Mouse (Mus musculus) kidney, postnatal 0 days (tissue): ENCODE results near the gene Klc4. TPM values are rescaled to one million over a fixed set of nuclear protein-coding genes. Genes with fewer than 3 reads are reported as not detected.
A peak's percentile ranks its signal among the peaks of the same experiment; 100 is the strongest.

Source experiments
- ATAC-seq: fragments of 200-750 bp; cut with Nextera tagmentation; replicated peaks from 2 replicates; pipeline ENCODE4 v1.8.0; 2017; ENCODE audit warnings: low read depth, moderate number of reproducible peaks, moderate TSS enrichment, moderate library complexity; ENCODE audit not compliant: low FRiP score
- DNase-seq: peaks from one replicate; pipeline ENCODE4 v3.0.0-alpha.2; 2016; ENCODE audit warnings: low spot score
- H3K27ac ChIP-seq: fragments of 300-500 bp; sonication (generic); 2 replicates; pipeline ENCODE4 v1.5.1; 2014; ENCODE audit warnings: mild to moderate bottlenecking
- H3K27me3 ChIP-seq: fragments of 300-500 bp; sonication (generic); 2 replicates; pipeline ENCODE4 v1.6.1; 2014; ENCODE audit warnings: low read length, mixed read lengths; ENCODE audit not compliant: insufficient read depth
- H3K36me3 ChIP-seq: fragments of 300-500 bp; sonication (generic); 2 replicates; pipeline ENCODE4 v1.6.1; 2014; ENCODE audit warnings: low read length, mixed read lengths; ENCODE audit not compliant: insufficient read depth
- H3K4me1 ChIP-seq: fragments of 300-500 bp; sonication (generic); replicated peaks from 2 replicates; pipeline ENCODE4 v1.6.1; 2014; ENCODE audit warnings: antibody characterized with exemption, low read length, mixed read lengths; ENCODE audit not compliant: insufficient read depth
- H3K4me2 ChIP-seq: fragments of 300-500 bp; sonication (generic); 2 replicates; pipeline ENCODE4 v1.6.1; 2014; ENCODE audit warnings: mild to moderate bottlenecking, low read length, moderate library complexity, mixed read lengths
- H3K4me3 ChIP-seq: fragments of 300-500 bp; sonication (generic); replicated peaks from 2 replicates; pipeline ENCODE4 v1.5.1; 2014; ENCODE audit warnings: low read depth, low read length
- H3K9ac ChIP-seq: fragments of 300-500 bp; sonication (generic); 2 replicates; pipeline ENCODE4 v1.6.1; 2014; ENCODE audit warnings: low read depth, low read length
- H3K9me3 ChIP-seq: fragments of 300-500 bp; sonication (generic); replicated peaks from 2 replicates; pipeline ENCODE4 v1.6.1; 2016; ENCODE audit warnings: low read length, inconsistent platforms, mixed read lengths
- CTCF ChIP-seq: IDR thresholded peaks from 2 replicates; pipeline ENCODE4 v1.5.1; 2016; ENCODE audit warnings: antibody characterized with exemption, low read depth, mild to moderate bottlenecking, moderate library complexity
- WGBS: fragments of 180-500 bp; shearing (Covaris S2); extraction: QIAGEN DNeasy Blood & Tissue Kit; methylation state at CpG from one replicate; pipeline ENCODE4 v1.1.7; 2014; 5-methylcytosine and 5-hydroxymethylcytosine counted together
- polyA plus RNA-seq: library from polyadenylated mRNA; unstranded; fragments of >200 nt; fragmentation: Nextera tagmentation; extraction: Ambion mirVana; gene quantifications from 2 replicates; pipeline ENCODE4 v1.2.1, GENCODE M21; 2015

The Klc4 gene
- polyA plus RNA-seq, 1 experiment from 2014 or later, result 47.6 TPM

GRCm38 (mm10) chr17:46648436-46648835 is 2.6 kb upstream of the Klc4 start:
- DNase-seq, result no peak
- no peaks in the 10 kb centered on the region for H3K27me3 ChIP-seq
- H3K36me3 ChIP-seq, result peaks cover 16% of the 10 kb centered on the region
- no peak for ATAC-seq
- no peak overlapping the region for H3K9ac ChIP-seq
- WGBS, result 85% methylated on average over 9 of the region's 9 CpGs
- peaks cover 27% of the 10 kb centered on the region; the same call in 1 of the 2 replicates for H3K4me1 ChIP-seq
- H3K4me2 ChIP-seq, result no peak overlapping the region
- H3K27ac ChIP-seq, result no peak overlapping the region
- TF ChIP-seq CTCF, result no peak
- no peak overlapping the region for H3K4me3 ChIP-seq
- no peaks in the 10 kb centered on the region for H3K9me3 ChIP-seq

- 90% methylated on average over 7 of the region's 7 CpGs for WGBS
- Histone ChIP-seq H3K27ac (no peak overlapping the region), H3K4me3 (no peak overlapping the region)
Observed at GRCm38 (mm10) chr17:46647279-46647678, 1.5 kb upstream of the Klc4 start.

GRCm38 (mm10) chr17:46646322-46646662 is 470 bp upstream of the Klc4 start:
- Histone ChIP-seq H3K27me3 (no peaks in the 10 kb centered on the region), H3K4me3 (peak overlapping the region; percentile 76), H3K4me1 (peaks cover 17% of the 10 kb centered on the region; the same call in 1 of the 2 replicates), H3K4me2 (peak overlapping the region; percentile 71), H3K27ac (peak overlapping the region; percentile 83), H3K9me3 (no peaks in the 10 kb centered on the region), H3K9ac (peak overlapping the region; percentile 79), H3K36me3 (peaks cover 18% of the 10 kb centered on the region)
- WGBS, result 0% methylated on average over 19 of the region's 19 CpGs
- DNase-seq (peak; percentile 81), ATAC-seq (no peak)
- TF ChIP-seq CTCF, result no peak

More at GRCm38 (mm10) chr17:46647279-46647678, 1.5 kb upstream of the Klc4 start:
- Histone ChIP-seq H3K4me2 (peak overlapping the region; percentile 71; the same call in 1 of the 2 replicates), H3K27me3 (no peaks in the 10 kb centered on the region), H3K4me1 (peaks cover 25% of the 10 kb centered on the region; the same call in 1 of the 2 replicates), H3K9ac (no peak overlapping the region), H3K36me3 (peaks cover 11% of the 10 kb centered on the region), H3K9me3 (no peaks in the 10 kb centered on the region)
- no peak for ATAC-seq
- no peak for TF ChIP-seq CTCF
- no peak for DNase-seq

GRCm38 (mm10) chr17:46644916-46645475 is 826 bp downstream of the Klc4 start:
- H3K27ac ChIP-seq, result peak overlapping the region; percentile 86
- peak overlapping the region; percentile 75 for H3K9ac ChIP-seq
- H3K4me2 ChIP-seq, result peak overlapping the region; percentile 94
- DNase-seq (peak; percentile 59), ATAC-seq (peak; percentile 73)
- WGBS, result 4% methylated on average over 10 of the region's 11 CpGs
- peaks cover 11% of the 10 kb centered on the region; the same call in 1 of the 2 replicates for H3K4me1 ChIP-seq
- peak overlapping the region; percentile 76 for H3K4me3 ChIP-seq
- H3K27me3 ChIP-seq, result no peaks in the 10 kb centered on the region
- H3K9me3 ChIP-seq, result no peaks in the 10 kb centered on the region
- H3K36me3 ChIP-seq, result peaks cover 23% of the 10 kb centered on the region
- TF ChIP-seq CTCF, result no peak

DNA sequence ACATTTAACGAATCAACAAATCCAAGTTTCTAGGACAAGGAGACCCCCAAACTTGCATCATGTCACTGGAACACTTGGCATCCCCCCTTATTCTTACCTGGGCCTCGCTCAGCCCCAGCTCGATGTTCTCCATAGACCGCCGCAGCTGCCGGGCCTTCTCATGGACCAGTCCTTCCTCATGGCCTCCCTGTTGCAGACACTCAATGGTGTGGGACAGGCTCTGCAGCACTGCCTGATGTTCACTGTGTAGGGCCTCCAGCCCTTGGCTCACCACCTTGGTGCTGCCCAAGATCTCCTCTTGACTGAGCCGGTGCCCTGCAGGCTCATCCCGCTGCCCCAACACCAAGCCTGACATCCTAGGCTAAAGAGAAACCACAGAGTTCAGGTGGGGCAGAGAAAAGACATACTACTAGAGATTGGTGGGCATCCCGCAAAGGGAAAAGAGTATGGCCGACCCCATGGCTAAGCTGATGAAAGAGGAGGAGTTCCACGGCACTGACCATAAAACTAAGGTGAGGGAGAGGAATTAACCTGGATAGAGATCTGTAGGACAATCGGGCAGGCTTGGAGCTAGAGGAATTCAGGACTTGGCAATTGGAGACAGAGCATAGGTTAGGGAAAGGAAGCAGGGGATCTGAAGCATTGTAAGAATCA is 1.5 kb downstream of the Klc4 start:
- no peaks in the 10 kb centered on the region for H3K9me3 ChIP-seq
- peak overlapping the region; percentile 86 for H3K27ac ChIP-seq
- ATAC-seq (no peak), DNase-seq (no peak)
- peaks cover 31% of the 10 kb centered on the region for H3K36me3 ChIP-seq
- peak overlapping the region; percentile 76 for H3K4me3 ChIP-seq
- H3K4me1 ChIP-seq, result peaks cover 8% of the 10 kb centered on the region; the same call in 1 of the 2 replicates
- peak overlapping the region; percentile 94 for H3K4me2 ChIP-seq
- 79% methylated on average over 12 of the region's 12 CpGs for WGBS
- no peak for TF ChIP-seq CTCF
- H3K27me3 ChIP-seq, result no peaks in the 10 kb centered on the region
- H3K9ac ChIP-seq, result peak overlapping the region; percentile 75; the same call in 1 of the 2 replicates

DNA sequence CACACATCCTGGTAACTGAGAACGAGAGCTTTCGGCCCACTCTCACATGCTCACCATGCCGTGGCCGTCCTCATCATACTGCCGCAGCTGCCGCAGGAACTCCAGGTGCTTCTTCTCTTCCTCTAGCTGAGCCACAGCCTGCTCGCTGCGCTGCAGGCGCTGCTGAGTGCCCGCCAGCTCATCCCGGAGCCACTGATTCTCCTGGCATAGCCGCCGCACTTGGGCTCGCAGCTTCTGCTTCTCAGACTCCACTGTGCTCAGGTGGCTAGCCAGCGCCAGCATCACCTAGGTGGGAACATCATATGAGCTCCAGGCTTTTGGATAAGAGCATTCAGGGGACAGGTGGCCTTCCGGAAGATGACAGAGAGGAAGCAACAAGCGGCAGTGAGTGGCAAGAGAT is 3.8 kb downstream of the Klc4 start:
- no peak for TF ChIP-seq CTCF
- Histone ChIP-seq H3K9me3 (no peaks in the 10 kb centered on the region), H3K27ac (no peak overlapping the region), H3K4me3 (no peak overlapping the region), H3K36me3 (peaks cover 22% of the 10 kb centered on the region; the same call in 1 of the 2 replicates), H3K9ac (no peak overlapping the region), H3K27me3 (no peaks in the 10 kb centered on the region), H3K4me1 (peaks cover 8% of the 10 kb centered on the region; the same call in 1 of the 2 replicates), H3K4me2 (no peak overlapping the region)
- WGBS, result 92% methylated on average over 17 of the region's 17 CpGs
- ATAC-seq, result no peak
- no peak for DNase-seq
